Mouse (Mus musculus) bone marrow macrophage, adult 2 months (primary cell): Measurements from ENCODE around the gene Ralgapa1.

Source experiments
- CTCF ChIP-seq: IDR thresholded peaks from 2 replicates; pipeline ENCODE4 v1.5.1; 2012; ENCODE audit warnings: low read depth, mild to moderate bottlenecking, low read length, moderate library complexity
- POLR2A ChIP-seq: IDR thresholded peaks from 2 replicates; pipeline ENCODE4 v1.6.1; 2012; ENCODE audit warnings: mild to moderate bottlenecking, low read depth, low read length, borderline replicate concordance

DNA sequence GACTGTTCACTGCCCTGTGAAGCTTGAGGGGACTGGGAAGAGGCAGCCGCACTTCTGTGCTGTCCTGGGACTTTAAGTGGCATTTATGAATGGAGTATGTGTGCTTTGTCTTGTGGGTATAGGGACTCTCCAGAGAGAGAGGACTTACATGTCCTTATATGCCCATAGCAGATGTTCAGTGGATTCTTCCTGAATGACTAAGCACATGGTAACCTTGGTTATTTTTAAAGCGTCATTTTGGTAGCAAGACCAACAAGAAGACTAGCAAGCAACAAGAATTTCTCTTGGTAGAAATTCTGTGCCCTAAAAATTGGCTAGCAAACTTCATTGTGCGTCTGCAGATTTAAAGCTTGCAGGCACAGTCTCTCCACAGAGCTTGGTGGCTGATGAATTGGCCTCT lies 257.2 kb downstream of the Ralgapa1 start:
- no peak for TF ChIP-seq POLR2A
- no peak for TF ChIP-seq CTCF
